Mouse (Mus musculus): Measurements from ENCODE around the gene Sgcg. TPM values are rescaled to one million over a fixed set of nuclear protein-coding genes. Genes with fewer than 3 reads are reported as not detected.

Sgcg gene
- polyA plus RNA-seq (2015; fragmentation: Illumina TruSeq; extraction: RNeasy Lipid Tissue Mini Kit (QIAGEN cat#74804); ENCODE audit: insufficient read depth, low read depth, low replicate concordance): 0.85 TPM

DNA sequence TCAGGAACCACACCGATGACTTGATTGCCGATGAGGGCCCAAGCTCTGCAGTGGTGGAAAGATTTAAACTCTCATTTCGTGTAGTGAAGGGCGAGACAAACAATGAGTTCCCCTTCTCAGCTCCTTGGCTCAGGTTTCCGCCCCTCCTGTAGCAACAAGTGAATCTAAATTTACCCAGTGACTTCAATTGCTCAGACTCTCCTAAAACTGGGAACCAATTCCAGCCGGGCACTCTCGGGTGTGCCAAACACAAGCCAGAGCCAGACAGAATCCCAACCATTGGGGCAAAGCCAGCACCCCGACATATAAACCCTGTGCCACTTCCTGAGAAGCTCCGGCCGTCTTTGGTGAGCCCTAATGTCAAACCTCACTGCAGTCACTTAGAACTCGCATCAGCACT, at the start of gene Sgcg:
TSS of gene Sgcg (minus strand) at position 139 of the 400 bp plus-strand sequence.

Other genes with a start within 250 kb of the Sgcg start
- gene Tnfrsf19, start 212.0 kb downstream of the Sgcg start, polyA plus RNA-seq (2015; fragmentation: Illumina TruSeq; extraction: RNeasy Lipid Tissue Mini Kit (QIAGEN cat#74804); ENCODE audit: insufficient read depth, low read depth, low replicate concordance): 2.0 TPM
- 0.54 TPM for gene Sacs, start 120.0 kb downstream of the Sgcg start, polyA plus RNA-seq (2015; fragmentation: Illumina TruSeq; extraction: RNeasy Lipid Tissue Mini Kit (QIAGEN cat#74804); ENCODE audit: insufficient read depth, low read depth, low replicate concordance)
- gene Arl11, start 51.3 kb upstream of the Sgcg start, polyA plus RNA-seq (2015; fragmentation: Illumina TruSeq; extraction: RNeasy Lipid Tissue Mini Kit (QIAGEN cat#74804); ENCODE audit: insufficient read depth, low read depth, low replicate concordance): 0.57 TPM
- 0.78 TPM for gene Ebpl, start 101.9 kb upstream of the Sgcg start, polyA plus RNA-seq (2015; fragmentation: Illumina TruSeq; extraction: RNeasy Lipid Tissue Mini Kit (QIAGEN cat#74804); ENCODE audit: insufficient read depth, low read depth, low replicate concordance)
- gene Kpna3, start 181.4 kb upstream of the Sgcg start, polyA plus RNA-seq (2015; fragmentation: Illumina TruSeq; extraction: RNeasy Lipid Tissue Mini Kit (QIAGEN cat#74804); ENCODE audit: insufficient read depth, low read depth, low replicate concordance): 3.7 TPM

Data from pancreas, adult 10 weeks (tissue).